Mouse (Mus musculus) MEL (cell line): ENCODE results near the gene Gm44805. TPM values are rescaled to one million over a fixed set of nuclear protein-coding genes. Genes with fewer than 3 reads are reported as not detected.

Source experiments
- DNase-seq: peaks from one replicate; pipeline ENCODE4 v3.0.0; 2011; ENCODE audit warnings: low read depth, low spot score
- H3K27ac ChIP-seq: 2 replicates; pipeline ENCODE4 v1.5.1; 2012; ENCODE audit warnings: low read depth, mild to moderate bottlenecking, control low read depth, low read length, moderate library complexity; ENCODE audit not compliant: control insufficient read depth
- H3K27me3 ChIP-seq, 2 experiments: fragments of 150-350 bp in 1 of 2; sonication (generic) in 1 of 2; 2 replicates each; pipeline ENCODE4 v1.6.1; 2012; ENCODE audit warnings: low read length in 2 of 2, mild to moderate bottlenecking in 2 of 2, improper control_type of control experiment in 1 of 2, moderate library complexity in 1 of 2; ENCODE audit not compliant: insufficient read depth in 2 of 2, control insufficient read depth in 1 of 2
- H3K36me3 ChIP-seq, 2 experiments: 2 replicates each; pipeline ENCODE4 v1.6.1; 2012 to 2014; ENCODE audit warnings: low read length in 2 of 2, improper control_type of control experiment in 1 of 2, inconsistent platforms in 1 of 2, mild to moderate bottlenecking in 1 of 2; ENCODE audit not compliant: insufficient read depth in 2 of 2, control insufficient read depth in 1 of 2
- H3K4me1 ChIP-seq, 2 experiments: fragments of 150-350 bp in 1 of 2; sonication (generic) in 1 of 2; 2 replicates each; pipeline ENCODE4 v1.6.1; 2012; ENCODE audit warnings: low read length in 2 of 2, improper control_type of control experiment in 1 of 2, mild to moderate bottlenecking in 1 of 2; ENCODE audit not compliant: insufficient read depth in 2 of 2, control insufficient read depth in 1 of 2
- H3K4me3 ChIP-seq, 2 experiments: fragments of 150-350 bp in 1 of 2; sonication (generic) in 1 of 2; 2 replicates each; pipeline ENCODE4 v1.5.1; 2012; ENCODE audit warnings: low read depth in 2 of 2, low read length in 2 of 2, mild to moderate bottlenecking in 2 of 2, moderate library complexity in 2 of 2, control low read depth in 1 of 2, improper control_type of control experiment in 1 of 2; ENCODE audit not compliant: control insufficient read depth in 1 of 2, insufficient read depth in 1 of 2
- H3K79me2 ChIP-seq: 2 replicates; pipeline ENCODE4 v1.6.1; 2012; ENCODE audit warnings: mild to moderate bottlenecking, low read length, moderate library complexity; ENCODE audit not compliant: control insufficient read depth, poor library complexity, insufficient read depth
- H3K9ac ChIP-seq: 2 replicates; pipeline ENCODE4 v1.6.1; 2012; ENCODE audit warnings: low read depth, mild to moderate bottlenecking, control low read depth, low read length, moderate library complexity; ENCODE audit not compliant: control insufficient read depth, poor library complexity, severe bottlenecking
- H3K9me3 ChIP-seq: fragments of 150-350 bp; sonication (generic); replicated peaks from 2 replicates; pipeline ENCODE4 v1.6.1; 2012; ENCODE audit warnings: mild to moderate bottlenecking, low read length, improper control_type of control experiment, moderate library complexity; ENCODE audit not compliant: insufficient read depth
- BHLHE40 ChIP-seq: IDR thresholded peaks from 2 replicates; pipeline ENCODE4 v1.6.1; 2012; ENCODE audit warnings: low read depth, mild to moderate bottlenecking, inconsistent platforms, low read length, improper control_type of control experiment, borderline replicate concordance
- CHD1 ChIP-seq: IDR thresholded peaks from 2 replicates; pipeline ENCODE4 v1.6.1; 2012; ENCODE audit warnings: low read depth, mild to moderate bottlenecking, inconsistent platforms, low read length, improper control_type of control experiment
- CHD2 ChIP-seq: IDR thresholded peaks from 2 replicates; pipeline ENCODE4 v1.6.1; 2011; ENCODE audit warnings: low read length, improper control_type of control experiment
- E2F4 ChIP-seq: IDR thresholded peaks from 2 replicates; pipeline ENCODE4 v1.6.1; 2011; ENCODE audit warnings: low read depth, low read length, improper control_type of control experiment, borderline replicate concordance
- EP300 ChIP-seq, 2 experiments: IDR thresholded peaks; 2 replicates each; pipeline ENCODE4 v1.6.1; 2011; ENCODE audit warnings: improper control_type of control experiment in 2 of 2, low read length in 2 of 2, low read depth in 1 of 2, mild to moderate bottlenecking in 1 of 2
- GABPA ChIP-seq: IDR thresholded peaks from 2 replicates; pipeline ENCODE4 v1.6.1; 2012; ENCODE audit warnings: low read depth, mild to moderate bottlenecking, inconsistent platforms, low read length, improper control_type of control experiment, moderate library complexity
- GATA1 ChIP-seq: IDR thresholded peaks from 2 replicates; pipeline ENCODE4 v1.6.1; 2011; ENCODE audit warnings: low read depth, low read length, improper control_type of control experiment
- JUND ChIP-seq: IDR thresholded peaks from 2 replicates; pipeline ENCODE4 v1.6.1; 2011; ENCODE audit warnings: low read depth, mild to moderate bottlenecking, improper control_type of control experiment, low read length
- KAT2A ChIP-seq: conservative IDR thresholded peaks from 2 replicates; pipeline ENCODE4 v1.6.1; 2012; ENCODE audit warnings: low read depth, low read length, improper control_type of control experiment, inconsistent platforms
- MAX ChIP-seq: IDR thresholded peaks from 2 replicates; pipeline ENCODE4 v1.6.1; 2011; ENCODE audit warnings: low read length, improper control_type of control experiment
- MEF2A ChIP-seq: IDR thresholded peaks from 2 replicates; pipeline ENCODE4 v1.6.1; 2014; ENCODE audit warnings: low read depth, mild to moderate bottlenecking, inconsistent platforms, low read length, improper control_type of control experiment; ENCODE audit not compliant: poor library complexity, insufficient replicate concordance, severe bottlenecking; ENCODE audit errors: extremely low read depth
- MYC ChIP-seq: IDR thresholded peaks from 2 replicates; pipeline ENCODE4 v1.6.1; 2011; ENCODE audit warnings: low read depth, mild to moderate bottlenecking, low read length, improper control_type of control experiment, moderate library complexity
- POLR2A ChIP-seq, 2 experiments: IDR thresholded peaks; 2 replicates each; pipeline ENCODE4 v1.6.1; 2011 to 2012; ENCODE audit warnings: low read length in 2 of 2, mild to moderate bottlenecking in 2 of 2, control low read depth in 1 of 2, improper control_type of control experiment in 1 of 2, low read depth in 1 of 2, moderate library complexity in 1 of 2; ENCODE audit not compliant: control insufficient read depth in 1 of 2, insufficient read depth in 1 of 2, poor library complexity in 1 of 2
- RAD21 ChIP-seq: IDR thresholded peaks from 2 replicates; pipeline ENCODE4 v1.6.1; 2011; ENCODE audit warnings: mild to moderate bottlenecking, low read depth, low read length, improper control_type of control experiment
- RCOR1 ChIP-seq: IDR thresholded peaks from 2 replicates; pipeline ENCODE4 v1.6.1; 2012; ENCODE audit warnings: low read depth, mild to moderate bottlenecking, inconsistent platforms, low read length, improper control_type of control experiment
- SIN3A ChIP-seq: IDR thresholded peaks from 2 replicates; pipeline ENCODE4 v1.6.1; 2012; ENCODE audit warnings: low read length, improper control_type of control experiment, inconsistent platforms
- TAL1 ChIP-seq: IDR thresholded peaks from 2 replicates; pipeline ENCODE4 v1.6.1; 2012; ENCODE audit warnings: mild to moderate bottlenecking, inconsistent platforms, low read length, moderate library complexity, mixed read lengths
- TBP ChIP-seq: IDR thresholded peaks from 2 replicates; pipeline ENCODE4 v1.8.0; 2011; ENCODE audit warnings: low read depth, low read length, improper control_type of control experiment
- UBTF ChIP-seq: IDR thresholded peaks from 2 replicates; pipeline ENCODE4 v1.6.1; 2012; ENCODE audit warnings: low read depth, mild to moderate bottlenecking, inconsistent platforms, low read length, improper control_type of control experiment, moderate library complexity, borderline replicate concordance; ENCODE audit not compliant: insufficient read depth
- USF2 ChIP-seq, 2 experiments: IDR thresholded peaks; 2 replicates each; pipeline ENCODE4 v1.6.1; 2011 to 2012; ENCODE audit warnings: improper control_type of control experiment in 2 of 2, low read length in 2 of 2, borderline replicate concordance in 1 of 2, inconsistent platforms in 1 of 2, low read depth in 1 of 2, mild to moderate bottlenecking in 1 of 2; ENCODE audit not compliant: insufficient read depth in 1 of 2
- ZC3H11A ChIP-seq: IDR thresholded peaks from 2 replicates; pipeline ENCODE4 v1.6.1; 2012; ENCODE audit warnings: low read depth, mild to moderate bottlenecking, inconsistent platforms, low read length, improper control_type of control experiment
- ZKSCAN1 ChIP-seq: IDR thresholded peaks from 2 replicates; pipeline ENCODE4 v1.6.1; 2012; ENCODE audit warnings: low read depth, mild to moderate bottlenecking, inconsistent platforms, low read length, improper control_type of control experiment, moderate library complexity
- ZMIZ1 ChIP-seq: IDR thresholded peaks from 2 replicates; pipeline ENCODE4 v1.6.1; 2012; ENCODE audit warnings: low read depth, mild to moderate bottlenecking, inconsistent platforms, low read length, improper control_type of control experiment, moderate library complexity
- ZNF384 ChIP-seq: IDR thresholded peaks from 2 replicates; pipeline ENCODE4 v1.6.1; 2012; ENCODE audit warnings: low read depth, mild to moderate bottlenecking, inconsistent platforms, low read length, improper control_type of control experiment
- polyA plus RNA-seq, 2 experiments: library from polyadenylated mRNA; stranded (reverse) in 1 of 2; unstranded in 1 of 2; fragments of >175 nt in 1 of 2; fragments of >200 nt in 1 of 2; gene quantifications; 2 replicates each; pipeline versions ENCODE4 v1.2.1 to v1.2.4; 2012; ENCODE audit warnings: low replicate concordance in 2 of 2, low read depth in 1 of 2; ENCODE audit not compliant: insufficient read length in 2 of 2, insufficient read depth in 1 of 2, missing spikeins in 1 of 2
- total RNA-seq: library from RNA; depleted of rRNA; stranded (reverse); fragments of 300-350 nt; gene quantifications from 2 replicates; pipeline ENCODE4 v1.2.3, GENCODE M21; 2012

Gene Gm44805
- total and polyA plus RNA-seq, 3 experiments = not detected

- no peak overlapping the region for H3K9ac ChIP-seq
- H3K9me3 ChIP-seq = no peaks in the 10 kb centered on the region
- no peak overlapping the region for H3K27ac ChIP-seq
- H3K27me3 ChIP-seq = no peaks in the 10 kb centered on the region
- peaks cover 0 to 10% of the 10 kb centered on the region in 2 experiments; a peak in 2 of 4 replicates for H3K4me1 ChIP-seq
- TF ChIP-seq E2F4 (no peak), UBTF (no peak), CHD2 (no peak), SIN3A (no peak), GABPA (no peak), ZNF384 (no peak), GATA1 (no peak), TBP (no peak), CHD1 (no peak), POLR2A (IDR thresholded peaks at IDR 0.05; ENCODE audit: control insufficient read depth in 1 of 2, insufficient read depth in 1 of 2, low read depth in 1 of 2, low read length in 2 of 2, poor library complexity in 1 of 2) (no peak), BHLHE40 (no peak), RCOR1 (no peak)
- TF ChIP-seq, all 39 proteins: peak for 0
- peak; percentile 45 for DNase-seq
- H3K4me3 ChIP-seq = no peak overlapping the region
- H3K36me3 ChIP-seq = peaks cover 0 to 5% of the 10 kb centered on the region in 2 experiments; a peak in 2 of 4 replicates
- H3K79me2 ChIP-seq = no peaks in the 10 kb centered on the region
Measured at GRCm38 (mm10) chr7:19722754-19723195, 41.6 kb upstream of the Gm44805 start.

GRCm38 (mm10) chr7:19719200-19719599 lies 38.0 kb upstream of the Gm44805 start:
- no peak for DNase-seq
- no peak overlapping the region for H3K9ac ChIP-seq
- no peak for TF ChIP-seq KAT2A
- TF ChIP-seq UBTF = no peak
- no peak for TF ChIP-seq RAD21
- TF ChIP-seq CHD1 = no peak
- TF ChIP-seq BHLHE40 = no peak
- TF ChIP-seq MEF2A = no peak
- TF ChIP-seq JUND = no peak
- TF ChIP-seq MAX = no peak
- TF ChIP-seq TAL1 = no peak
- TF ChIP-seq POLR2A (IDR thresholded peaks at IDR 0.05; ENCODE audit: control insufficient read depth in 1 of 2, insufficient read depth in 1 of 2, low read depth in 1 of 2, low read length in 2 of 2, poor library complexity in 1 of 2) = no peak
- no peak for TF ChIP-seq ZKSCAN1
- no peak for TF ChIP-seq ZC3H11A
- TF ChIP-seq ZNF384 = no peak
- TF ChIP-seq SIN3A = no peak
- no peak for TF ChIP-seq ZMIZ1
- no peak for TF ChIP-seq USF2 (IDR thresholded peaks at IDR 0.05; ENCODE audit: borderline replicate concordance in 1 of 2, insufficient read depth in 1 of 2, low read depth in 1 of 2, low read length in 2 of 2)
- no peak for TF ChIP-seq EP300 (IDR thresholded peaks at IDR 0.05; ENCODE audit: low read depth in 1 of 2, low read length in 2 of 2)
- no peak for TF ChIP-seq MYC
- TF ChIP-seq, all 39 proteins: peak for 0
- Histone ChIP-seq H3K79me2 (peaks cover 10% of the 10 kb centered on the region), H3K27me3 (no peaks in the 10 kb centered on the region), H3K36me3 (peaks cover 0 to 10% of the 10 kb centered on the region in 2 experiments; a peak in 2 of 4 replicates), H3K4me3 (no peak overlapping the region), H3K27ac (no peak overlapping the region), H3K4me1 (peaks cover 0 to 21% of the 10 kb centered on the region in 2 experiments; a peak in 2 of 4 replicates), H3K9me3 (no peaks in the 10 kb centered on the region)
